Mouse (Mus musculus) granulocyte monocyte progenitor cell, adult 5-6 weeks (primary cell): ENCODE data around the gene Apobec1. TPM values are rescaled to one million over a fixed set of nuclear protein-coding genes. Genes with fewer than 3 reads are reported as not detected.
"Not testable (repeated sequence)": the region's sequence is repeated elsewhere in the genome, so short reads cannot be mapped to it uniquely, and the experiment has no call there.

Experiments used
- ATAC-seq: replicated peaks from 2 replicates; pipeline ENCODE4 v1.8.0; 2016; ENCODE audit warnings: mild to moderate bottlenecking, moderate TSS enrichment, inconsistent platforms; ENCODE audit not compliant: poor library complexity, severe bottlenecking
- total RNA-seq, 2 experiments: library from RNA; stranded (forward) in 1 of 2; stranded (reverse) in 1 of 2; fragments of 200-712, 200-1000 nt in 1 of 2; fragments of >200 nt in 1 of 2; fragmentation: Nextera tagmentation in 1 of 2; gene quantifications; 2 replicates each; pipeline ENCODE4 v1.2.3; 2014 to 2017

Gene Apobec1
- total RNA-seq (2014; fragmentation: Nextera tagmentation) (17.0 and 28.1 TPM in 2 replicates), total RNA-seq (2017) (11.9 and 15.3 TPM in 2 replicates)

DNA sequence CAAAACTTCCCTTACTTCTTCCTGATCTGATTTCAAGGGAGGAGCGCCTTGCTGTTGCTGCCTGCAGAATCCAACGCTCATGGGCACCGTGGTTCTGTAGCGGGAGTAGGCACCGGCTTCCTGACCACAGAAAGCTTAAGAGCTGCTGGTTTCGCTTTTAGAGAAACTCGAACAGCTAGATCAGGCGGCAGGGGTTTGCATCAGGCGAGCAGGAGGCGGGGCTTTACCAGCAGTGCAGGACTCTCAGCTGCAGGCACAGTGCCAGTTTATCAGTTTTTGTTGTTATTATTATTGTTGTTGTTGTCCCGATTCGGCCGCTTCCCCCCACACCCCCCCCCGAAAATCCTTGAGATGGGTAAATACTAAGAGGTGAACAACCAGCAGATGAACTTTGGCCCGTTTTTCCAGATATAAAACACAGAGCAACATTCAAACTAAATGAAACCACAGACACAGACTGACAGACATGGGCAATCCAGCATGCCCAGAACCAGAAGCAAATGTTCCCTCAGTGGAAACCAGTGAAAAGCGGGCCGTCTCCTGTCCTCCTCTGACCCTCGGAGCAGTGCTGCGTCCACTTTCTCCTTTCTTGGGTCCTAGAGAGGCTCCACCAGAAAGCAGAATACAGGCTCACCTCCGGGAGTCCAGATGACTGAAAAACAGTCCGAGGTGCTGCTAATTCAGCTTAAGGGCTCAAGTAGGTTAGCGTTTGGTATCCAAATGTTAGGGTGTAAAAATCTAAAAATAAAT, at the start of gene Apobec1:
Gene Apobec1, minus strand, starts transcription at position 203 of the 750 bp plus-strand sequence.
- peak; percentile 76 for ATAC-seq

DNA sequence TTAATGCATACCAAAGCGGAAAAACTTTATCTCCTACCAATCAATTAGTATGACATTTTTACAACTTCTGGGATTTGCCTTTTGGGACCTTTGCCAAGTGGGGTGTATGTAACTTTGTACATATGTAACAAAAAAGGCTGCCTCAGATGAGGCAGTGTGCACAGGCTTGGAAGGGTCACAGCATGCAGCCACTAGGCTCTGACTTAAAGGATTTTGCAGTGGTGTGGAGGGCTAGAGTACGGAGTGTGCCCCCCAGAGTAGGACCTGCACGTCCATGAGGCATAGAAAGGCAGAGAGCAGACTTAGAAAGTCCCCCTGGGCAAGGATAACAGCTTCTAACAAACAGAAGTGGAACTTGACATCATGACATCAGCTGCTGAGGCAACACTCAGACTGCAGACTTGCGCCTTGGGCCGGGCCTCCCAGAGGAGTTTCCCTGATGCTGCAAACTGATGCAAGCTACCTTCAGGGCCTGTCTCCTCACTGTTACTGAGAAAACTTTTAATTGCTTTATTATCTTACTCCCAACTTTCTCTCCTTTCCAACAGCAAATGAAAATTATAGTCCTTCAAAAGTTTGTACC, 48.2 kb upstream of the Apobec1 start:
- ATAC-seq = peak; percentile 9; the same call in 1 of the 2 replicates

GRCm38 (mm10) chr6:122649903-122650302, 47.7 kb upstream of the Apobec1 start:
- no peak for ATAC-seq

- not testable (repeated sequence) for ATAC-seq
Observed at GRCm38 (mm10) chr6:122644196-122644595, 42.0 kb upstream of the Apobec1 start.

GRCm38 (mm10) chr6:122637566-122637965, 35.3 kb upstream of the Apobec1 start:
- ATAC-seq = not testable (repeated sequence)

- ATAC-seq = no peak
Observed at GRCm38 (mm10) chr6:122636666-122637065, 34.4 kb upstream of the Apobec1 start.

DNA sequence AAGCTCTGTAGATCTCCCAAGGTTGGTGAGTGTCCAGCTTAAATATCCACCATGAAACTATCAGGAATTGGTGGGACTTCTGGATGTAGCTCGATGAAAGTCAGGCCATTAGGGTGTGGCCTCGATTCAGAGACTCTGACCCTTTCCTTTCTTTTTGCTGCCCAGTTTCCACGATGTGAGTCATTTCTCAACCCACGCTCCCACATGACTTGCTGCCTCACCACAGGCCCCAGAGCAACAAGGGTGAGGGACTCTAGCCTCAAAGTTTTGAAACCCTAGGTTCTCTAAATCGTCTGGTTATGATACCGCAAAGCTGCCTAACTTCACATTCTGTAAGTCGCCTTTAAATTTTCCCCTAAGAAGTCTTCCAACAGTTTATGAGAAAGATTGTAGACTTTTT, 33.1 kb upstream of the Apobec1 start:
- peak; percentile 95 for ATAC-seq

GRCm38 (mm10) chr6:122633411-122633810, 31.2 kb upstream of the Apobec1 start:
- ATAC-seq = peak; percentile 77

DNA sequence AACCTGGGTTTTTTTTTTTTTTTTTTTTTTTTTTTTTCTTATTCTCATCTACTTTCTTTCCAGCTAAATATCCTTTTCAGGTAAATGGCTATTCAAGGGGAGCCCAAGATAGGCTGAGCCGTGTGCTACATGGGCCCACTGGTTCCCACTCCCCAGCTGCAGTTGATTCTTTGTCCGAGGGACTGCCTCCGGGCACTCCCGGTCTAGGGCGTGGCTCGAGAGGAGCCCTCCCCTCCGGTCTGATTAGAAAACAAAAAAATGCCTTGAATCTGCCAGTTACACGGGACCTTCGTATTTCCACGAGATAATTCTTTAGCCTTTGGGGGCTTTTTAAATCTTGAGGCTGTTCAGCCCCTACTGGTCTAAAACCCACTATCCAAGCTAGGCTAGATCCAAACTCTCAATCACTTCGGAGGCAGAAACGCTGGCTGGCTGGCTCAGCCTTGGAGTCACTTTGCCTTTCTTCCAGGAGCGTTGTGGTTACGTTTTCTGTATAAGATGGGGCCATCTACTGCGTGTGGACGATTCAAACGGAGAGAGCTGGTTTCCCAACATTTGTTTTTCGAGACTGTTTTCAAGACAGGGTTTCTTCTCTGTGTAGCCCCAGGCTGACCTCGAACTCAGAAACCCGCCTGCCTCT, 25.3 kb upstream of the Apobec1 start:
- ATAC-seq = peak; percentile 64

GRCm38 (mm10) chr6:122626110-122626509, 23.9 kb upstream of the Apobec1 start, which contains the start of gene Dppa3:
Dppa3 (plus strand) TSS chr6:122626410.
- no peak for ATAC-seq

DNA sequence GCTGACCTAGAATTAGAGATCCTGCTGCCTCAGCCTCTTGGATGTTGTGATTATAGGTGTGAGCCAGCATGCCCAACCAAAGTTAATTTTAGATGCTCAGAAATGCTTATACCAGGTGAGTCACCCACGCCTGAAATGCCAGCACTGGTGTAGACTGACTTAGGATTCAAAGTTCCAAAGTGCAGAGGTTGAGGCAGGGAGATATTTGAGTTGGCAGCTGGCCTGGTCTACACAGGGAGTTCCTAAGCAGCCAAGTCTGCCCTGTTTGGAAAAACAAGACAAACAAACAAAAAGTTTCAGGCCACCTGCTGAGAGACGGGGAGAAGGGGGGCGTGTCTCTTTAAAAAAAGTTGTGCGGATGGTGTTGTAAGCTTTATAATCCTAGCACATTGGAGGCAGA, 22.9 kb upstream of the Apobec1 start:
- no peak for ATAC-seq

GRCm38 (mm10) chr6:122624480-122624879, 22.2 kb upstream of the Apobec1 start:
- no peak for ATAC-seq

- ATAC-seq = no peak
Observed at GRCm38 (mm10) chr6:122621066-122621465, 18.8 kb upstream of the Apobec1 start.

GRCm38 (mm10) chr6:122616022-122616421, 13.8 kb upstream of the Apobec1 start:
- no peak for ATAC-seq

GRCm38 (mm10) chr6:122614047-122614446, 11.8 kb upstream of the Apobec1 start:
- ATAC-seq = peak; percentile 69

DNA sequence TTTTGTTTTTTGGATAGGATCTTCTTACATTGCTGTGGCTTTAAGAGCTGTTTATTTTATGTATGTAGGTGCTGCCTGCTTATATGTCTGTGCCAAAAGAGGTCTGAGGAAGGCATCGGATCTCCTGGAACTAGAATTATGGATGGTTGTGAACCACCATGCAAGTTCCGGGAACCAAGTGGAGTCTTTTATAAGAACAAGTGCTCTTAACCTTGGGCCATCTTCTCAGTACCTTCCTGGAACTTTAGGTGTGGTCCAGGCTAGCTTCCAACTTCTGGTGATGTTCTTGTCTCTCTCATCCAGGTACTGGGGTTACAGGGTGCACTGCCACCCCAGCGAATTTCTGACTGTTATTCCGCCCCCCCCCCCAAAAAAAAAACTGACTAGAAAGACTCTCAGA, 10.2 kb upstream of the Apobec1 start:
- ATAC-seq = no peak

GRCm38 (mm10) chr6:122609771-122610170, 7.5 kb upstream of the Apobec1 start, which contains the start of gene Gdf3:
Gdf3 (minus strand) TSS chr6:122610087.
- ATAC-seq = no peak

- ATAC-seq = no peak
Observed at GRCm38 (mm10) chr6:122609377-122609728, 7.1 kb upstream of the Apobec1 start.

DNA sequence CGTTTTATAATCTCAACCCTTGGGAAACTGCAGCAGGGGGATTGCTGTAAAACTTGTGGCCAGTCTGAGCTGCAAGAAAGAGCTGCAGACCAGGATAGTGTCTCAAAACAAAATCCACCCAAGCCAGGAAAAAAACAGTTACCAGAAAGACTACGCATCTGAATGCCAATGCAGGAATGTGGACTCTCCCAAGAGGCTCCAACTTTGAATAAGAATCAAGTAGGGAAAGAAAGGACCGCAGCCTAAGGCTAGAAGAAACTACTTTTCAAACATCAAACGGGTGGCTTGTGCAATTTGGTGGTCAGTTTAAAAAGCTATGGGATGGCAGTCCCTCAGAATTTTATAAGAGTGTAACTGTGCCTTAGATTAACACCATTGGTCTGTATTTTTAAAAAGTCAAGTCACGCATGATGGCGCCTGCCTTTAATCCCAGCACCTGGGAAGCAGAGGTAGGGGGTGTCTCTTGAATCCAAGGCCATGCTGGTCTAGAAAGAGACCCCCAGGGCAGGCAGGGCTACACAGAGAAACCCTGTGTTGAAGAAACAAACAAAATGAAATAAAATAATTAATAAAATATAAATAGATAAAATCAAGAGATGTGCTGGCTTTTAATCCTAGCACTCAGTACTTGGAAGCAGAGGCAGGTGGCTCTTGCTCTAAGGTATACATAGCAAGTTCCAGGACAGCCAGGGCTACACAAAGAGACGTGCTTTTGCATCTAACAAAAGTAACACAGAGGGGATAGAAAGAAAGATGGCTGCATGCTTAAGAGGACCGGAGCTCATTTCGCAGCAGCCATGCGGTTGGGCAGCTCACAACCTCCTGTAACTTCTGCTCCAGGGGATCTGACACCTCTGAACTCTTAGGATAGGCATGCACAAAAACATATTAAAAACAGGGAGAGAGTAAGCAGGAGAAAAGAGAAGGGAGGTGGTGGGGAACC, 6.5 kb upstream of the Apobec1 start:
- ATAC-seq = no peak

- ATAC-seq = 0 out of 2 replicates have a peak, but pooled peaks have one; percentile 25
Observed at GRCm38 (mm10) chr6:122607700-122608099, 5.5 kb upstream of the Apobec1 start.
